Mouse (Mus musculus): ENCODE measurements around the gene Ddx59. TPM values are rescaled to one million over a fixed set of nuclear protein-coding genes. Genes with fewer than 3 reads are reported as not detected.

Ddx59 gene
- polyA plus RNA-seq (2014; fragmentation: Nextera tagmentation; extraction: Ambion mirVana), result 17.0 and 18.1 TPM in 2 replicates

GRCm38 (mm10) chr1:136414798-136415755, at the start of gene Ddx59:
TSS of gene Ddx59 (plus strand) at chr1:136415271.
- Histone ChIP-seq H3K4me3 (ENCODE audit: low read depth, low read length) (peak within 1 kb of the TSS; percentile 66), H3K4me1 (ENCODE audit: control insufficient read depth, insufficient read depth, low read length) (0 out of 2 replicates have a peak, but pooled peaks cover 2% of the 10 kb centered on the region), H3K36me3 (ENCODE audit: control insufficient read depth, insufficient read depth, low read length) (0 out of 2 replicates have a peak, but pooled peaks cover 4% of the 10 kb centered on the region), H3K4me2 (ENCODE audit: low read length) (peak within 1 kb of the TSS; percentile 58), H3K9ac (ENCODE audit: low read length) (peak within 1 kb of the TSS; percentile 81), H3K27ac (ENCODE audit: low read depth, low read length) (peak within 1 kb of the TSS; percentile 96), H3K9me3 (replicated peaks; ENCODE audit: control insufficient read depth, low read length) (no peaks in the 10 kb centered on the region), H3K27me3 (replicated peaks; ENCODE audit: control insufficient read depth, insufficient read depth, low read length) (no peaks in the 10 kb centered on the region)
- peak; percentile 99 for ATAC-seq
- peak; percentile 95 for DNase-seq (ENCODE audit: low spot score)
- WGBS, result 3% methylated on average over 76 of the region's 78 CpGs

DNA sequence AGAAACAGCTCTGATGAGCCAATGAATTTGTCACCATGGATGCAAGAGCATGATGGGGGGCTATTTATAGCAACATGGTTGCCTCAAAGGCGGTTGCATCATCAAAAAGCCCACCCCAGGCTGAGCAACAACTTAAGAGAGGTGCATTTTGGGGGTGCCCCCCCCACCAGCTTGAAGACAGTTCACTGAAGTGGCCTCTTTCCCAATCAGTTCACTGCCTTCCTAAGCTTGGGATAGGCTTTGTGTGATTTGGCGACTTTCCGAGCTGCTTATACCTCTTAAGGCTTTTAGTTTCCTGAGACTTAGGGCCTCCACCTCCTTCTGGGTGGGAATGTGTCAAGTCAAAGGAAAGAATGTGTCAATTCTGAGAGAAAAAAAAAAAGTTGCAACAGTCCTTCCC, 49.1 kb upstream of the Ddx59 start:
- Histone ChIP-seq H3K4me3 (ENCODE audit: low read depth, low read length) (no peak overlapping the region), H3K27ac (ENCODE audit: low read depth, low read length) (no peak overlapping the region), H3K4me2 (ENCODE audit: low read length) (no peak overlapping the region), H3K36me3 (ENCODE audit: control insufficient read depth, insufficient read depth, low read length) (no peaks in the 10 kb centered on the region), H3K9me3 (replicated peaks; ENCODE audit: control insufficient read depth, low read length) (no peaks in the 10 kb centered on the region), H3K9ac (ENCODE audit: low read length) (no peak overlapping the region), H3K27me3 (replicated peaks; ENCODE audit: control insufficient read depth, insufficient read depth, low read length) (no peaks in the 10 kb centered on the region), H3K4me1 (ENCODE audit: control insufficient read depth, insufficient read depth, low read length) (peaks cover 2% of the 10 kb centered on the region; the same call in 1 of the 2 replicates)
- DNase-seq (ENCODE audit: low spot score) (no peak), ATAC-seq (no peak)
- 84% methylated on average over 3 of the region's 3 CpGs for WGBS

DNA sequence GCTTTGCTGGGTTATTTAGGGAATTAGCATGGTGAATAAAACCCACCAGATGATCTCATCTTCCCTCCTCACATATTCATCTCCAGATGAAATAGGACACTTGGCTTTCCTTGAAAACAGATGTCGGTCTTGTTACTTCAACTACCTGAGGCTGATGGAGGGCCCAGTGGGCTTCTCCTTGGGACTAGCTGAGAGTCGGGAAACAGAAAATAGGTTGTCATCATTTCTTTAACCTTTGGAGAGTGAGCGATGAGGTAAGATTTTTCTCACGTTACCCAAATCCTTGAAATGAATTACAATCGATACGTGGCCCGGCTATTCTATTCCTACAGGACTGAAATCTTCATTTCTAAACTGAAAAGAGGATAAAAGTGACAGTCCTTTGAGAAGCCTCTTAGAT, 35.8 kb upstream of the Ddx59 start:
- no peak overlapping the region for H3K4me3 ChIP-seq (ENCODE audit: low read depth, low read length)
- no peaks in the 10 kb centered on the region for H3K27me3 ChIP-seq (replicated peaks; ENCODE audit: control insufficient read depth, insufficient read depth, low read length)
- DNase-seq (ENCODE audit: low spot score) (no peak), ATAC-seq (no peak)
- H3K36me3 ChIP-seq (ENCODE audit: control insufficient read depth, insufficient read depth, low read length), result no peaks in the 10 kb centered on the region
- no peaks in the 10 kb centered on the region for H3K9me3 ChIP-seq (replicated peaks; ENCODE audit: control insufficient read depth, low read length)
- 95% methylated on average over 7 of the region's 7 CpGs for WGBS
- no peak overlapping the region for H3K9ac ChIP-seq (ENCODE audit: low read length)
- H3K4me1 ChIP-seq (ENCODE audit: control insufficient read depth, insufficient read depth, low read length), result no peaks in the 10 kb centered on the region
- H3K4me2 ChIP-seq (ENCODE audit: low read length), result no peak overlapping the region
- no peak overlapping the region for H3K27ac ChIP-seq (ENCODE audit: low read depth, low read length)

- ATAC-seq, result no peak
- WGBS, result 87% methylated on average over 4 of the region's 4 CpGs
Measured at GRCm38 (mm10) chr1:136380161-136380560, 34.9 kb upstream of the Ddx59 start.

DNA sequence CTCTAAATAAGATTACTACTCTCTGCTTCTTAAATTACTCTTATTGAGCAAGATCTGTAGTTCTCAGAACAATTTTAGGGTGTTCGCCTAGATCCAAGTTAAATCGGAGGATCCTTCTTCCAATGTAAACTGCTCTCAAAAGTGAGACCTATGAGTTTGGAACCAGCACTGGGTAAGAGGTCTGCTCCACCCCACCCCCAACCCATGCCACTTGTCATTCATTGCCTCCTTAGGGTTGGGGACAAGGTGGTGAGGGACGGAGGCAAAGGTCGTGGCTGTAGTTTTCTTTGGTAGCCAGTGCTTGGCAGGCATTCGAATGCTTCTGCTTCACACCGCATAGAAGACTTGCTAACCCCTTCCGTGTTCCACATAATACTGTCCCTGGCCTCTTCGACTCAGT, 34.5 kb upstream of the Ddx59 start:
- WGBS, result 93% methylated on average over 8 of the region's 8 CpGs
- H3K4me2 ChIP-seq (ENCODE audit: low read length), result no peak overlapping the region

More at GRCm38 (mm10) chr1:136380161-136380560, 34.9 kb upstream of the Ddx59 start:
- Histone ChIP-seq H3K9me3 (replicated peaks; ENCODE audit: control insufficient read depth, low read length) (no peaks in the 10 kb centered on the region), H3K9ac (ENCODE audit: low read length) (no peak overlapping the region), H3K27ac (ENCODE audit: low read depth, low read length) (no peak overlapping the region), H3K4me1 (ENCODE audit: control insufficient read depth, insufficient read depth, low read length) (no peaks in the 10 kb centered on the region), H3K36me3 (ENCODE audit: control insufficient read depth, insufficient read depth, low read length) (no peaks in the 10 kb centered on the region), H3K4me2 (ENCODE audit: low read length) (no peak overlapping the region), H3K27me3 (replicated peaks; ENCODE audit: control insufficient read depth, insufficient read depth, low read length) (no peaks in the 10 kb centered on the region), H3K4me3 (ENCODE audit: low read depth, low read length) (no peak overlapping the region)
- no peak for DNase-seq (ENCODE audit: low spot score)

GRCm38 (mm10) chr1:136381169-136381568, 33.9 kb upstream of the Ddx59 start:
- WGBS, result 73% methylated on average over 6 of the region's 6 CpGs
- no peak overlapping the region for H3K9ac ChIP-seq (ENCODE audit: low read length)
- no peaks in the 10 kb centered on the region for H3K4me1 ChIP-seq (ENCODE audit: control insufficient read depth, insufficient read depth, low read length)
- no peak for DNase-seq (ENCODE audit: low spot score)
- no peaks in the 10 kb centered on the region for H3K27me3 ChIP-seq (replicated peaks; ENCODE audit: control insufficient read depth, insufficient read depth, low read length)
- no peak overlapping the region for H3K4me2 ChIP-seq (ENCODE audit: low read length)
- no peak overlapping the region for H3K27ac ChIP-seq (ENCODE audit: low read depth, low read length)
- H3K36me3 ChIP-seq (ENCODE audit: control insufficient read depth, insufficient read depth, low read length), result no peaks in the 10 kb centered on the region
- no peaks in the 10 kb centered on the region for H3K9me3 ChIP-seq (replicated peaks; ENCODE audit: control insufficient read depth, low read length)
- H3K4me3 ChIP-seq (ENCODE audit: low read depth, low read length), result no peak overlapping the region
- ATAC-seq, result no peak

More for the DNA sequence above, 34.5 kb upstream of the Ddx59 start:
- no peak overlapping the region for H3K27ac ChIP-seq (ENCODE audit: low read depth, low read length)
- no peak for ATAC-seq
- DNase-seq (ENCODE audit: low spot score), result no peak
- H3K36me3 ChIP-seq (ENCODE audit: control insufficient read depth, insufficient read depth, low read length), result no peaks in the 10 kb centered on the region
- no peaks in the 10 kb centered on the region for H3K4me1 ChIP-seq (ENCODE audit: control insufficient read depth, insufficient read depth, low read length)
- no peak overlapping the region for H3K9ac ChIP-seq (ENCODE audit: low read length)
- H3K9me3 ChIP-seq (replicated peaks; ENCODE audit: control insufficient read depth, low read length), result no peaks in the 10 kb centered on the region
- no peak overlapping the region for H3K4me3 ChIP-seq (ENCODE audit: low read depth, low read length)
- H3K27me3 ChIP-seq (replicated peaks; ENCODE audit: control insufficient read depth, insufficient read depth, low read length), result no peaks in the 10 kb centered on the region

DNA sequence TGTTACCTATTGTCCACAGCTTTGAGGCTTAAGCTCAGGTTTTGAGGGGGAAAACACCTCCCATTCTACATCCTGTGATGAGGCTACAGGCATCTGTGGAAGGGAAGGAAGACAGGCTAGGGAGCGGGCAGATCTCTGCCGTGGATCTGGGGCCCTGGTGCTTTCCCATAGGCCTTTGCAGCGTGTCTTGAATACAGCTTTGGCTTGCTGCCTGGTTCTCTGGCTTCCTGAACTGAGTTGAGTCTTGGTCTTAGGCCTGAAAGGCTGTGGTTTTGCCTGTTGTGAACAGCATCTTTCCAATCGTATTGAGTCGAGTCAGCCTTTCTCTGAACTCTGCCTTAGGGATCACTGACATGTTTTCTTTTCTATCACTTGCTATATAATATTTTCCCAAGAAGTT, 33.5 kb upstream of the Ddx59 start:
- WGBS, result 75% methylated on average over 5 of the region's 5 CpGs
- DNase-seq (ENCODE audit: low spot score), result peak; percentile 11
- H3K27me3 ChIP-seq (replicated peaks; ENCODE audit: control insufficient read depth, insufficient read depth, low read length), result no peaks in the 10 kb centered on the region

DNA sequence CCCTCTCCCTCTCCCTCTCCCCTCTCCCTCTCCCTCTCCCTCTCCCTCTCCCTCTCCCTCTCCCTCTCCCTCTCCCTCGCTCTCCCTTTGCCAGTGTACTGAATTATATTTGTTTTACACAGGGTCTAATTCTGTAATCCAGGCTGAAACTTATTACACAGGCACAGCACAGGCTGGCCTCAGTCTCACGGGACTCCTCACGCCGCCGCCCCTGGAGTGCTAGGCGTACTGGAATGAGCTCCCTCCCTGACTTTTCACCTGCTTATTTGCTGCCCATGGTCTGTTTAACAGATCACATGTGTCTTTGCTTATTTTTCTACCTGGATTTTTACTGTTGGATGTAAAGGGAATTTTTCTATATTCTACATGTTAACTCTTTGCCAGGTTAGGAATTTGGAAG, 28.2 kb upstream of the Ddx59 start:
- Histone ChIP-seq H3K27ac (ENCODE audit: low read depth, low read length) (no peak overlapping the region), H3K9me3 (replicated peaks; ENCODE audit: control insufficient read depth, low read length) (no peaks in the 10 kb centered on the region), H3K9ac (ENCODE audit: low read length) (no peak overlapping the region), H3K4me1 (ENCODE audit: control insufficient read depth, insufficient read depth, low read length) (no peaks in the 10 kb centered on the region), H3K36me3 (ENCODE audit: control insufficient read depth, insufficient read depth, low read length) (no peaks in the 10 kb centered on the region), H3K27me3 (replicated peaks; ENCODE audit: control insufficient read depth, insufficient read depth, low read length) (no peaks in the 10 kb centered on the region), H3K4me2 (ENCODE audit: low read length) (no peak overlapping the region), H3K4me3 (ENCODE audit: low read depth, low read length) (no peak overlapping the region)
- ATAC-seq (no peak), DNase-seq (ENCODE audit: low spot score) (no peak)
- WGBS, result 61% methylated on average over 5 of the region's 6 CpGs

More for the DNA sequence above, 33.5 kb upstream of the Ddx59 start:
- Histone ChIP-seq H3K36me3 (ENCODE audit: control insufficient read depth, insufficient read depth, low read length) (no peaks in the 10 kb centered on the region), H3K9ac (ENCODE audit: low read length) (no peak overlapping the region), H3K9me3 (replicated peaks; ENCODE audit: control insufficient read depth, low read length) (no peaks in the 10 kb centered on the region), H3K4me3 (ENCODE audit: low read depth, low read length) (no peak overlapping the region), H3K27ac (ENCODE audit: low read depth, low read length) (no peak overlapping the region), H3K4me1 (ENCODE audit: control insufficient read depth, insufficient read depth, low read length) (no peaks in the 10 kb centered on the region), H3K4me2 (ENCODE audit: low read length) (no peak overlapping the region)
- no peak for ATAC-seq

- Histone ChIP-seq H3K9me3 (replicated peaks; ENCODE audit: control insufficient read depth, low read length) (no peaks in the 10 kb centered on the region), H3K27me3 (replicated peaks; ENCODE audit: control insufficient read depth, insufficient read depth, low read length) (no peaks in the 10 kb centered on the region), H3K27ac (ENCODE audit: low read depth, low read length) (no peak overlapping the region), H3K4me2 (ENCODE audit: low read length) (peak overlapping the region; percentile 30), H3K4me3 (ENCODE audit: low read depth, low read length) (no peak overlapping the region), H3K36me3 (ENCODE audit: control insufficient read depth, insufficient read depth, low read length) (no peaks in the 10 kb centered on the region), H3K9ac (ENCODE audit: low read length) (no peak overlapping the region), H3K4me1 (ENCODE audit: control insufficient read depth, insufficient read depth, low read length) (no peaks in the 10 kb centered on the region)
- 33% methylated on average over 10 of the region's 10 CpGs for WGBS
- peak; percentile 77; the same call in 1 of the 2 replicates for ATAC-seq
- peak; percentile 85 for DNase-seq (ENCODE audit: low spot score)
Measured at GRCm38 (mm10) chr1:136394506-136394905, 20.6 kb upstream of the Ddx59 start.
